Mouse (Mus musculus): ENCODE data around the gene Cyp4v3.

- TF ChIP-seq GATA1 (IDR thresholded peaks at IDR 0.05; ENCODE audit: borderline replicate concordance, low read length): no peak
- TF ChIP-seq CTCF (IDR thresholded peaks at IDR 0.05; ENCODE audit: low read depth, low read length): no peak
Observed at GRCm38 (mm10) chr8:45291790-45292189, 41.2 kb downstream of the Cyp4v3 start.

Data from G1E (cell line).